Mouse (Mus musculus) right cerebral cortex, postnatal 10 days (tissue): ENCODE results near the gene Akap12.
A peak's percentile ranks its signal among the peaks of the same experiment; 100 is the strongest.

ENCODE experiments used
- DNase-seq, 2 experiments: peaks; one replicate each; pipeline ENCODE4 v3.0.0; 2021; ENCODE audit warnings: low spot score in 2 of 2

Gene Akap12

GRCm38 (mm10) chr10:4266041-4266930, at the start of gene Akap12:
TSS of gene Akap12 (plus strand) at chr10:4266380.
- peak; percentile 43 to 60 for DNase-seq

- no peak for DNase-seq
Measured at GRCm38 (mm10) chr10:4230563-4231359, 35.4 kb upstream of the Akap12 start.

GRCm38 (mm10) chr10:4233102-4233501, 33.1 kb upstream of the Akap12 start:
- peak; percentile 32 to 38 for DNase-seq

- DNase-seq: no peak
Measured at GRCm38 (mm10) chr10:4239794-4240574, 26.2 kb upstream of the Akap12 start.

- DNase-seq: no peak
Measured at GRCm38 (mm10) chr10:4243591-4244300, 22.4 kb upstream of the Akap12 start.

GRCm38 (mm10) chr10:4245812-4246211, 20.4 kb upstream of the Akap12 start:
- no peak for DNase-seq

- DNase-seq: no peak
Measured at GRCm38 (mm10) chr10:4246407-4246806, 19.8 kb upstream of the Akap12 start.

GRCm38 (mm10) chr10:4249235-4249845, 16.8 kb upstream of the Akap12 start:
- no peak for DNase-seq

GRCm38 (mm10) chr10:4250681-4251080, 15.5 kb upstream of the Akap12 start:
- DNase-seq: no peak

- DNase-seq: no peak
Measured at GRCm38 (mm10) chr10:4253613-4254012, 12.6 kb upstream of the Akap12 start.

GRCm38 (mm10) chr10:4254459-4254858, 11.7 kb upstream of the Akap12 start:
- DNase-seq: no peak

- DNase-seq: no peak
Measured at GRCm38 (mm10) chr10:4260925-4261324, 5.3 kb upstream of the Akap12 start.

- no peak for DNase-seq
Measured at GRCm38 (mm10) chr10:4261359-4261952, 4.7 kb upstream of the Akap12 start.

GRCm38 (mm10) chr10:4265641-4266040, 539 bp upstream of the Akap12 start:
- peak; percentile 43 to 57 for DNase-seq

GRCm38 (mm10) chr10:4266931-4267310, 741 bp downstream of the Akap12 start:
- peak in 1 of 2 experiments; percentile 32 for DNase-seq

- peak in 1 of 2 experiments; percentile 25 for DNase-seq
Measured at GRCm38 (mm10) chr10:4267481-4267880, 1.3 kb downstream of the Akap12 start.

GRCm38 (mm10) chr10:4268140-4268539, 2.0 kb downstream of the Akap12 start:
- DNase-seq: no peak

GRCm38 (mm10) chr10:4275572-4275971, 9.4 kb downstream of the Akap12 start:
- no peak for DNase-seq

- no peak for DNase-seq
Measured at GRCm38 (mm10) chr10:4276081-4276480, 9.9 kb downstream of the Akap12 start.

- no peak for DNase-seq
Measured at GRCm38 (mm10) chr10:4278041-4278440, 11.9 kb downstream of the Akap12 start.
